Mouse (Mus musculus) hindbrain, embryonic 14.5 days (tissue): ENCODE data around the gene Thra. TPM values are rescaled to one million over a fixed set of nuclear protein-coding genes. Genes with fewer than 3 reads are reported as not detected.
A peak's percentile ranks its signal among the peaks of the same experiment; 100 is the strongest.

Experiments used
- ATAC-seq: fragments of 200-750 bp; cut with Nextera tagmentation; 2 replicates; pipeline ENCODE4 v1.8.0; 2017; ENCODE audit warnings: moderate number of reproducible peaks, mild to moderate bottlenecking, moderate TSS enrichment, moderate library complexity; ENCODE audit not compliant: low FRiP score
- DNase-seq: peaks from one replicate; pipeline ENCODE4 v3.0.0-alpha.2; 2015; ENCODE audit warnings: low spot score
- H3K27ac ChIP-seq: fragments of 300-500 bp; sonication (generic); 2 replicates; pipeline ENCODE4 v1.5.1; 2014; ENCODE audit warnings: mild to moderate bottlenecking, moderate library complexity
- H3K27me3 ChIP-seq: fragments of 300-500 bp; sonication (generic); 2 replicates; pipeline ENCODE4 v1.6.1; 2014; ENCODE audit warnings: mild to moderate bottlenecking, low read length, mixed read lengths; ENCODE audit not compliant: control insufficient read depth, insufficient read depth
- H3K36me3 ChIP-seq: fragments of 300-500 bp; sonication (generic); replicated peaks from 2 replicates; pipeline ENCODE4 v1.6.1; 2014; ENCODE audit not compliant: control insufficient read depth, insufficient read depth
- H3K4me1 ChIP-seq: fragments of 300-500 bp; sonication (generic); replicated peaks from 2 replicates; pipeline ENCODE4 v1.6.1; 2014; ENCODE audit warnings: antibody characterized with exemption, low read length, mixed read lengths; ENCODE audit not compliant: control insufficient read depth, insufficient read depth
- H3K4me2 ChIP-seq: fragments of 300-500 bp; sonication (generic); replicated peaks from 2 replicates; pipeline ENCODE4 v1.6.1; 2014; ENCODE audit warnings: mild to moderate bottlenecking, moderate library complexity
- H3K4me3 ChIP-seq: fragments of 300-500 bp; sonication (generic); replicated peaks from 2 replicates; pipeline ENCODE4 v1.5.1; 2014; ENCODE audit warnings: mild to moderate bottlenecking, low read length
- H3K9ac ChIP-seq: fragments of 300-500 bp; sonication (generic); 2 replicates; pipeline ENCODE4 v1.6.1; 2014
- H3K9me3 ChIP-seq: fragments of 300-500 bp; sonication (generic); 2 replicates; pipeline ENCODE4 v1.6.1; 2016; ENCODE audit warnings: low read length; ENCODE audit not compliant: control insufficient read depth
- WGBS: fragments of 180-500 bp; shearing (Covaris S2); extraction: QIAGEN DNeasy Blood & Tissue Kit; methylation state at CpG from one replicate; pipeline ENCODE4 v1.1.7; 2014; 5-methylcytosine and 5-hydroxymethylcytosine counted together
- polyA plus RNA-seq: library from polyadenylated mRNA; unstranded; fragments of >200 nt; fragmentation: Nextera tagmentation; extraction: Ambion mirVana; gene quantifications from 2 replicates; pipeline ENCODE4 v1.2.1, GENCODE M21; 2014

Gene Thra
- polyA plus RNA-seq, 1 experiment from 2014 or later: 165 TPM

DNA sequence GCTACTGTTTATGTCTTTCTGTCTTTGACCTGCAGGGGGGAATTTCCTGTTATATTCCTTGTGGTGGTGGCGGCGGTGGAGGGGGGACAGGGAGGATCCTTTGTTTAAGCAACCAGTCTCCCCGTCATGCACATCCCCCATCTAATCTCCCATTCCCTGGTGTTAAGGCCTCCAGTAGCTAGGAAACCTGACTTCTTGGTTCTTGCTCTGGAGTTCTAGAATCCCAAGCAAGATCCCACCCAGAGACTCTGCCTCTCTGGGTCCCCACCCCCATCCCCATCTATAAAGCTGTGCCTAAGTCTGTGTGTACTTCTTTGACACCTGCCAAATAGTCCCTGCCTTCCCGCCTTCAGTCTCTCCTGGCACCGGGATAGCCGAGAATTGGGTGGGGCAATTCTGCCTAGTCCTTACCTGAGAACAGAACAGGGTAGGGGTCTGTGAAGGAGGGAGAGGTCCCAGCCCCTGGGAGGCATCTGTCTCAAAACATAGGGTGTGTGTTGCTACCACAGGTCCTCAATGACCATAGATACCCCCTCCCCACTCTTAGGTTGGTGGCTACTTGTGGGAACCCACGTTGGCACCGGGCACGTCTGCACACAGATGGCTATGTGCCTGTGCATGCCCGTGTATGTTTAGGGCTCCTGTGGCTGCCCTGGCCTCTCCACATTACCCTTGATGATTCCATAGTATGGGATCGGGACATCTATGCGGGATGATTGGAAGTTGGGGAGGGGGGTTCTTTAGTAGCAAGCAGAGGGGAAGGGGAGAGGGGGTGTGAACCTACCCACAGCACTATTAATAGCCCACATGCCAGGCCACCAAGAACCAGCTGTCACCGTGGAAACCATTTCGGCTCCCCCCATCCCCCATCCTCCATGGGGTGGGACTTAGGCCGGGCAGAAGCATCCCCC lies 8.3 kb downstream of the Thra start:
- DNase-seq (no peak), ATAC-seq (peak; percentile 24; the same call in 1 of the 2 replicates)
- Histone ChIP-seq H3K4me1 (peaks cover 88% of the 10 kb centered on the region), H3K4me3 (peak overlapping the region; percentile 24), H3K27me3 (no peaks in the 10 kb centered on the region), H3K27ac (peak overlapping the region; percentile 97), H3K36me3 (peaks cover 7% of the 10 kb centered on the region), H3K9ac (peak overlapping the region; percentile 70), H3K4me2 (peak overlapping the region; percentile 56), H3K9me3 (no peaks in the 10 kb centered on the region)
- 9% methylated on average over 14 of the region's 15 CpGs for WGBS

DNA sequence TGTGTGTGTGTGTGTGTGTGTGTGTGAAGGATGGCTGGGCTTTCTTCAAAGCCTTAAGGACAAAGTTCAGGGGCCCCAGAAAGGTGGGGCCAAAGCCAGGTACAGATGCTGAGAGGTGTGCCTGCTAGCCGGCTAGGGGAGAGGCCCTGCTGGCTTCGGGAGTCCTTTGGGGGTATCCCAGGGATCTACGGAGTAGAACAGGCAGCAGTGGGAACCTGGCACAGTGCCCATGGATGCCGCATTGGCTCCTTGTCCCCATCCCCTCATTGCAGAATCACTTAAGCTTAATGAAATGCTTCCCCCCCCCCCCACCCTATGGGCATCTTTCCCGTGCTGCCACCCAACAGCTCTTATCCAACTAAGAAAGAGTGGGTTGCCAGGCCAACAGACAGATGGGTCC lies 9.3 kb downstream of the Thra start:
- Histone ChIP-seq H3K4me3 (peak overlapping the region; percentile 16), H3K9me3 (no peaks in the 10 kb centered on the region), H3K9ac (peak overlapping the region; percentile 70), H3K4me1 (peaks cover 85% of the 10 kb centered on the region), H3K27me3 (no peaks in the 10 kb centered on the region), H3K36me3 (peaks cover 16% of the 10 kb centered on the region), H3K4me2 (peak overlapping the region; percentile 56), H3K27ac (peak overlapping the region; percentile 97)
- ATAC-seq: no peak
- 21% methylated on average over 5 of the region's 5 CpGs for WGBS
- peak; percentile 64 for DNase-seq

- DNase-seq (peak; percentile 75), ATAC-seq (peak; percentile 72)
- H3K4me3 ChIP-seq: peak overlapping the region; percentile 16; the same call in 1 of the 2 replicates
- peaks cover 80% of the 10 kb centered on the region for H3K4me1 ChIP-seq
- peaks cover 21% of the 10 kb centered on the region for H3K36me3 ChIP-seq
- H3K27me3 ChIP-seq: no peaks in the 10 kb centered on the region
- no peaks in the 10 kb centered on the region for H3K9me3 ChIP-seq
- peak overlapping the region; percentile 97 for H3K27ac ChIP-seq
- 13% methylated on average over 17 of the region's 17 CpGs for WGBS
- peak overlapping the region; percentile 70 for H3K9ac ChIP-seq
- H3K4me2 ChIP-seq: peak overlapping the region; percentile 56
These were observed 10.1 kb downstream of the Thra start for GRCm38 (mm10) chr11:98750351-98751201.

DNA sequence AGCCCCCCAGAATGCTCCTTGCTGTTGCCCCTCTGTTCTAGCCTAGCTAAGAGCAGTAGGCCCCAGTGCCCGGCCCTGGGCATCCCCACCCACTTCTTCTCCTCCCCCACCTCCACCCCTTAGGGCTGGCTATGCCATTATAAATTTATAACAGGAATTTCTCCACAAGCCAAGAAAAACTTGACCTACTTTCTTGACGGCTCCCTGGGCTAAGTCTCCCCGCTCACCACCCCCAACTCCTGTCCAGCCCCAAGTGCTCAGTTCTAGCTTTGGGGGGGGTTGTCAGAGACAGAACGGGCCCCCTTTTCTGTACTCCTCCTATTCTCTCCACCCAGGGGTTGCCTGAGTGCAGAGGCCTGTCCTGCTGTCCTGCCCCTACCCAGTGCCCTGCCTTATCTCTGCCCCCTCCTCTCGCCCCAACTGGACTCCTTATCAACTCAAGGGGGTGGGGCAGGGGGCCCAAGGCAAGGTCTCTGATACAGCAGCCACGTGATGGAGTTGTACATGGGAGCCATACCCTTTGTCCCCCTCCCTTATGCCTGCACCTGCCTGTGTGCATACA lies 10.9 kb downstream of the Thra start:
- peak overlapping the region; percentile 56 for H3K4me2 ChIP-seq
- peaks cover 24% of the 10 kb centered on the region for H3K36me3 ChIP-seq
- no peak overlapping the region for H3K4me3 ChIP-seq
- H3K27me3 ChIP-seq: no peaks in the 10 kb centered on the region
- H3K4me1 ChIP-seq: peaks cover 72% of the 10 kb centered on the region
- peak overlapping the region; percentile 70 for H3K9ac ChIP-seq
- H3K27ac ChIP-seq: peak overlapping the region; percentile 97
- 22% methylated on average over 6 of the region's 6 CpGs for WGBS
- DNase-seq (no peak), ATAC-seq (no peak; the same call in 1 of the 2 replicates)
- H3K9me3 ChIP-seq: no peaks in the 10 kb centered on the region

DNA sequence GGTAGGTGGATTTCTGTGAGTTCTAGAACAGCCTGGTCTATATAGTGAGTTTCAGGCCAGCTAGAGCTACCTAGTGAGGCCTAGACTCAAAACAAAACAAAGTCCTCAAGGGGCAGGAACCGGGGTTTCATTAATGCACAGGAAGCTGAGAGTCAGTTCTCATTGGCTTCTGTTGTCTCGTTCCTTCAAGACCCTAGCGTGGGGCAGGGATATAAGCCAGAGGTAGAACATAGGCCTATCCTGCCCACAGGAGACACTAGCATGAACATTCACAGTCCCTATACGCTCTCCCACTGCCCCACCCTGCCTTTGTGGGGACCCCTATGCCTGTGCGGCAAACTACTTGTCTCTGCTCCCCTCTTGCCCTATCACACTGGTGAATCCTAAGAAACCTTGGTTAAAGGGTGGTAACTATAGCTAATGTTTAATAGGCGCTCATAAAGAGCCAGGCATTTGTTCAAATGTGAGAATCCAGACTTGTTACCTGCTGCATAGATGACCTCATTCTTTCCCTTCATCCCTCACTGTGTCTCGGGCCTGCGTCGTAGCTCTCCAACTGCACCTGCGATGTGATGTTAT lies 12.2 kb downstream of the Thra start:
- Histone ChIP-seq H3K4me3 (no peak overlapping the region), H3K27ac (peak overlapping the region; percentile 12; the same call in 1 of the 2 replicates), H3K27me3 (no peaks in the 10 kb centered on the region), H3K4me1 (peaks cover 61% of the 10 kb centered on the region), H3K36me3 (peaks cover 38% of the 10 kb centered on the region), H3K9ac (no peak overlapping the region), H3K9me3 (no peaks in the 10 kb centered on the region), H3K4me2 (no peak overlapping the region)
- ATAC-seq: no peak
- WGBS: 83% methylated on average over 10 of the region's 10 CpGs
- DNase-seq: no peak

GRCm38 (mm10) chr11:98753264-98753663 lies 12.8 kb downstream of the Thra start:
- WGBS: 93% methylated on average over 5 of the region's 5 CpGs
- H3K9me3 ChIP-seq: no peaks in the 10 kb centered on the region
- DNase-seq (no peak), ATAC-seq (no peak)
- no peaks in the 10 kb centered on the region for H3K27me3 ChIP-seq
- H3K4me1 ChIP-seq: peaks cover 55% of the 10 kb centered on the region
- 0 out of 2 replicates have a peak overlapping the region, but pooled peaks have one; percentile 6 for H3K9ac ChIP-seq
- peaks cover 44% of the 10 kb centered on the region for H3K36me3 ChIP-seq
- no peak overlapping the region for H3K27ac ChIP-seq
- H3K4me3 ChIP-seq: no peak overlapping the region
- no peak overlapping the region for H3K4me2 ChIP-seq

DNA sequence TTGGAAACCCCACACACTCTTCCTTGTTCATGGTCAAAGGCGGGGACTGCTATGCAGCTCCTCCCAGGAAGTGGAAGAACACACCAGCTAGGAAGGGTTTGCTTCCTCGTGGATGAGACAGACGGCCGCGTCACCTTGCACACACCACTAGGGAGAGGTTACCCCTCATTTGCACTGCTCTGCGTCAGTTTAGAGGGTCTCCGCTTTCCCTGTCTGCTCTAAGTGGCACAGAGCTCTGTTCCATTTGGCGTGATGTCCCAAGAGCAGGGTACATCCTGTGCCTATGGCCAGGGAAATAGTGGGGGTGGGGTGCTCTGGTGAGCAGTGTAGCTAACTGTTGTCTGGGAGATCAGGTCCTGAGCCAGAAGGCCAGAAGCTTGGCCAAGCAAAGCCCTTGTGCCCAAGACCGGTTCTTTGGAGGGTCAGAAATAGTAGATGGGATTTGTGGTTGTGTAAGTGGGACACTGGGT lies 13.7 kb downstream of the Thra start:
- H3K27me3 ChIP-seq: no peaks in the 10 kb centered on the region
- peak overlapping the region; percentile 12; the same call in 1 of the 2 replicates for H3K27ac ChIP-seq
- no peak overlapping the region for H3K4me2 ChIP-seq
- 0 out of 2 replicates have a peak overlapping the region, but pooled peaks have one; percentile 1 for H3K4me3 ChIP-seq
- H3K4me1 ChIP-seq: peaks cover 46% of the 10 kb centered on the region
- no peaks in the 10 kb centered on the region for H3K9me3 ChIP-seq
- ATAC-seq: no peak
- DNase-seq: no peak
- H3K9ac ChIP-seq: no peak overlapping the region
- peaks cover 53% of the 10 kb centered on the region for H3K36me3 ChIP-seq
- 71% methylated on average over 9 of the region's 9 CpGs for WGBS

GRCm38 (mm10) chr11:98754621-98755181 lies 14.3 kb downstream of the Thra start:
- Histone ChIP-seq H3K4me1 (peaks cover 40% of the 10 kb centered on the region), H3K36me3 (peaks cover 56% of the 10 kb centered on the region), H3K4me3 (0 out of 2 replicates have a peak overlapping the region, but pooled peaks have one; percentile 1), H3K4me2 (no peak overlapping the region), H3K27ac (0 out of 2 replicates have a peak overlapping the region, but pooled peaks have one; percentile 16), H3K27me3 (no peaks in the 10 kb centered on the region), H3K9me3 (no peaks in the 10 kb centered on the region), H3K9ac (no peak overlapping the region)
- DNase-seq: peak; percentile 77
- 24% methylated on average over 7 of the region's 7 CpGs for WGBS
- ATAC-seq: peak; percentile 9; the same call in 1 of the 2 replicates
